Mouse (Mus musculus) liver, embryonic 14.5 days (tissue): Measurements from ENCODE around the gene Tnr. TPM values are rescaled to one million over a fixed set of nuclear protein-coding genes. Genes with fewer than 3 reads are reported as not detected.

ENCODE experiments used
- ATAC-seq: fragments of 200-750 bp; cut with Nextera tagmentation; 2 replicates; pipeline ENCODE4 v1.8.0; 2017; ENCODE audit warnings: moderate number of reproducible peaks, mild to moderate bottlenecking, moderate library complexity; ENCODE audit not compliant: insufficient read depth
- DNase-seq, 3 experiments: peaks; one replicate each; pipeline ENCODE4 v3.0.0-alpha.2; 2012 to 2013; ENCODE audit warnings: low read depth in 3 of 3, low spot score in 3 of 3
- H3K27ac ChIP-seq: fragments of 300-500 bp; sonication (generic); 2 replicates; pipeline ENCODE4 v1.5.1; 2014; ENCODE audit warnings: moderate library complexity, mild to moderate bottlenecking, control low read depth, inconsistent platforms
- H3K27me3 ChIP-seq: fragments of 300-500 bp; sonication (generic); 2 replicates; pipeline ENCODE4 v1.6.1; 2014; ENCODE audit warnings: mild to moderate bottlenecking, low read length, moderate library complexity; ENCODE audit not compliant: control insufficient read depth, insufficient read depth
- H3K36me3 ChIP-seq: fragments of 300-500 bp; sonication (generic); replicated peaks from 2 replicates; pipeline ENCODE4 v1.6.1; 2014; ENCODE audit warnings: low read depth; ENCODE audit not compliant: control insufficient read depth, insufficient read depth
- H3K4me1 ChIP-seq, 2 experiments: fragments of 200-500 bp in 1 of 2; fragments of 300-500 bp in 1 of 2; sonication (generic) in 1 of 2; replicated peaks; 2 replicates each; pipeline ENCODE4 v1.6.1; 2012 to 2014; ENCODE audit warnings: antibody characterized with exemption in 1 of 2, inconsistent platforms in 1 of 2, low read length in 1 of 2; ENCODE audit not compliant: control insufficient read depth in 2 of 2, insufficient read depth in 2 of 2
- H3K4me2 ChIP-seq: fragments of 300-500 bp; sonication (generic); 2 replicates; pipeline ENCODE4 v1.6.1; 2014; ENCODE audit warnings: low read depth, mild to moderate bottlenecking, control low read depth, moderate library complexity
- H3K4me3 ChIP-seq, 2 experiments: fragments of 200-500 bp in 1 of 2; fragments of 300-500 bp in 1 of 2; sonication (generic) in 1 of 2; 2 replicates each; pipeline ENCODE4 v1.5.1; 2012 to 2014; ENCODE audit warnings: low read depth in 2 of 2, low read length in 2 of 2, mild to moderate bottlenecking in 2 of 2, control low read depth in 1 of 2, inconsistent platforms in 1 of 2, moderate library complexity in 1 of 2; ENCODE audit not compliant: insufficient read depth in 1 of 2
- H3K9ac ChIP-seq: fragments of 300-500 bp; sonication (generic); replicated peaks from 2 replicates; pipeline ENCODE4 v1.6.1; 2014; ENCODE audit warnings: mild to moderate bottlenecking, control low read depth, moderate library complexity
- H3K9me3 ChIP-seq: fragments of 300-500 bp; sonication (generic); 2 replicates; pipeline ENCODE4 v1.6.1; 2016; ENCODE audit warnings: low read length, mixed read lengths; ENCODE audit not compliant: control insufficient read depth
- CTCF ChIP-seq: IDR thresholded peaks from 2 replicates; pipeline ENCODE4 v1.5.1; 2016; ENCODE audit warnings: antibody characterized with exemption, low read depth, control low read depth
- EP300 ChIP-seq: IDR thresholded peaks from 2 replicates; pipeline ENCODE4 v1.6.1; 2016; ENCODE audit warnings: antibody characterized with exemption, low read depth
- WGBS: fragments of 180-500 bp; shearing (Covaris S2); extraction: QIAGEN DNeasy Blood & Tissue Kit; methylation state at CpG from one replicate; pipeline ENCODE4 v1.1.7; 2014; ENCODE audit not compliant: insufficient replicate concordance; 5-methylcytosine and 5-hydroxymethylcytosine counted together
- polyA plus RNA-seq, 2 experiments: library from polyadenylated mRNA; depleted of rRNA in 1 of 2; stranded (reverse) in 1 of 2; unstranded in 1 of 2; fragments of >200 nt; fragmentation: Nextera tagmentation in 1 of 2; extraction: Ambion mirVana in 1 of 2; gene quantifications; 2 replicates each; pipeline versions ENCODE4 v1.2.1 to v1.2.3; 2012 to 2014

Gene Tnr
- polyA plus RNA-seq, 2 experiments: 0.02 to 0.03 TPM

DNA sequence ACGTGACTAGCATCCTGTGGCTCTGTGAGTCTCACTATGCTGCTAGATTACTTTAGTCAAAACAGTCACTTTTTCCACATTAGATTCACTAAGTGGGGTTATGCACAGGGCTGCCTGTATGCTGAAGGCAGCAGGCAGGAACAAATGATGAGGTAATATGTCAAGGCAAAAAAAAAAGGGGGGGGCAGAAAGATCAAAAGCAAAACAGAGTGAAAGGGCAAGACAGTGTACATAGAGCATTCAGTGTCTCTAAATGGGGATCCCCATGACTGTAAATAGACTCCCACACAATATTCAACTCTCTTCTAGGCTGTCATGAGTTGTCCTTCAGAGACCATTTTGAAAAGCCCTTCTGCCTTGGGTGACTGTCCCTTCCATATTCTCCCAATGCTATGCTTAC, 150.7 kb downstream of the Tnr start:
- Histone ChIP-seq H3K9ac (no peak overlapping the region), H3K36me3 (no peaks in the 10 kb centered on the region), H3K9me3 (no peaks in the 10 kb centered on the region), H3K4me2 (no peak overlapping the region), H3K4me1 (no peaks in the 10 kb centered on the region), H3K4me3 (no peak overlapping the region), H3K27me3 (no peaks in the 10 kb centered on the region), H3K27ac (no peak overlapping the region)
- ATAC-seq: no peak
- DNase-seq: no peak
- no peak for TF ChIP-seq CTCF
- TF ChIP-seq EP300: no peak
- WGBS: 53% methylated on average over 1 of the region's 1 CpGs

- H3K4me1 ChIP-seq: no peaks in the 10 kb centered on the region
- no peak overlapping the region for H3K9ac ChIP-seq
- no peak for DNase-seq
- no peaks in the 10 kb centered on the region for H3K9me3 ChIP-seq
- TF ChIP-seq EP300 (no peak), CTCF (no peak)
- no peaks in the 10 kb centered on the region for H3K36me3 ChIP-seq
- H3K4me2 ChIP-seq: no peak overlapping the region
- H3K27me3 ChIP-seq: no peaks in the 10 kb centered on the region
- WGBS: 40% methylated on average over 4 of the region's 4 CpGs
- no peak for ATAC-seq
- H3K4me3 ChIP-seq: no peak overlapping the region
- no peak overlapping the region for H3K27ac ChIP-seq
Measured at GRCm38 (mm10) chr1:159675472-159675871, 151.9 kb downstream of the Tnr start.

GRCm38 (mm10) chr1:159678221-159678935, 154.8 kb downstream of the Tnr start:
- TF ChIP-seq CTCF: no peak
- TF ChIP-seq EP300: no peak
- no peak for DNase-seq
- H3K4me3 ChIP-seq: no peak overlapping the region
- no peaks in the 10 kb centered on the region for H3K36me3 ChIP-seq
- 47% methylated on average over 10 of the region's 10 CpGs for WGBS
- H3K4me2 ChIP-seq: no peak overlapping the region
- ATAC-seq: no peak
- no peaks in the 10 kb centered on the region for H3K27me3 ChIP-seq
- no peak overlapping the region for H3K27ac ChIP-seq
- no peak overlapping the region for H3K9ac ChIP-seq
- H3K4me1 ChIP-seq: no peaks in the 10 kb centered on the region
- H3K9me3 ChIP-seq: no peaks in the 10 kb centered on the region

- H3K4me1 ChIP-seq: no peaks in the 10 kb centered on the region
- ATAC-seq: no peak
- H3K4me2 ChIP-seq: no peak overlapping the region
- no peaks in the 10 kb centered on the region for H3K27me3 ChIP-seq
- no peak for TF ChIP-seq EP300
- TF ChIP-seq CTCF: no peak
- H3K9me3 ChIP-seq: no peaks in the 10 kb centered on the region
- H3K36me3 ChIP-seq: no peaks in the 10 kb centered on the region
- no peak overlapping the region for H3K4me3 ChIP-seq
- no peak overlapping the region for H3K9ac ChIP-seq
- DNase-seq: no peak
- 63% methylated on average over 2 of the region's 2 CpGs for WGBS
- no peak overlapping the region for H3K27ac ChIP-seq
Measured at GRCm38 (mm10) chr1:159681252-159681651, 157.7 kb downstream of the Tnr start.

- ATAC-seq: no peak
- H3K27me3 ChIP-seq: no peaks in the 10 kb centered on the region
- no peaks in the 10 kb centered on the region for H3K9me3 ChIP-seq
- no peak overlapping the region for H3K4me3 ChIP-seq
- WGBS: 37% methylated on average over 9 of the region's 9 CpGs
- H3K4me1 ChIP-seq: no peaks in the 10 kb centered on the region
- no peak for DNase-seq
- H3K36me3 ChIP-seq: no peaks in the 10 kb centered on the region
- no peak overlapping the region for H3K9ac ChIP-seq
- no peak overlapping the region for H3K27ac ChIP-seq
- no peak for TF ChIP-seq EP300
- TF ChIP-seq CTCF: no peak
- H3K4me2 ChIP-seq: no peak overlapping the region
Measured at GRCm38 (mm10) chr1:159686476-159687231, 163.1 kb downstream of the Tnr start.
